Comparison of ENCODE assay signal across 8 mouse cellular contexts in the genomic region with DNA sequence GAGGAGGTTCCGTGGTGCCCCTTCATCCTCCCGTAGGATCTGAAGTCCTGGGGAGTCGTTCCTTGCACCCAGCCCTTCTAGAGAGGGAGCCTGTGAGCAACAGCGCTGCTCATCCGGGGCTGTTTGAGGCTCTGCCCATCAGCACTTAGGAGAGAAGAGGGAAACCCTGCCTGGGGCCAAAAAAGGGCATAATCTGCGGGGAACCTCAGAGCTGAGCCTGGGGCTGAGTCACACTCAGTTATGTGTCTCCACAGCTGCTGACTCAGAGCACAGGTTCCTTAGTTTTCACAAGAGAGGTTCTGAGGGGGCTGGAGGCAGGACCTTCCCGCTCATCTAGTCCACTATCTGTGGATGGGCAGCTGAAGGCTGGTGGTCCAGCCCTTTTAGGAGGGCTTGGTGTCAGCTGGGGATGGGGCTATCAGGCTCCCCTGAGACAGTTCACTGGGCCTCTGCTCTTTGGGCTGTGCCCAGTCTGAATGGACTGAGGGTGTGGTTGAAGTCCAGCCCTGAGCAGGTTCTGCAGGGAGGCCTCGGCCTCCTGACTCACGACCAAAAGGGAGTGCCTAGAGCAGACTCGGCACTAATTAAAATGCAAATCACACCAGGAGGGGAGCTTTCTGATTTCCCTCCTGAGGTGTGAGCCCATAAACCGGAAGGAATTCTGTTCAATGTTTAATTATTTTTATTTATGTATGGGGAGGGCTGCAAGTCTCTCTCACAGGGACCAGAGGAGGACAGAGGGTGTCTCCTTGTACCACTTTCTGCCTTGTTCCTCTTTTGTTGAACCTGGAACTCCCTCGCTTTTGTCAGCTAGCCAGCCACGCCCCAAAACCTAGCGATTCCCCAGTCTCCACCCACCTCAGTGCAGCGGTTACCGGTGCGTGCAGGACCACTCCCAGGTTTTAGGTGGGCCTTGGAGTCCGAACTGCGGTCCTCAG. TPM values are rescaled to one million over a fixed set of nuclear protein-coding genes. Genes with fewer than 3 reads are reported as not detected.
DNase-seq lines count a peak whose midpoint lies in the region; ATAC-seq and TF ChIP-seq lines count a peak whose summit lies in the region.

No protein-coding gene starts in this region.

- H3K9me3 ChIP-seq in heart, embryonic 12.5 days (replicated peaks): peaks cover 2% of the 10 kb centered on the region; the same call in 1 of the 2 replicates
- no peaks in the 10 kb centered on the region for H3K9me3 ChIP-seq in limb, embryonic 15.5 days

- H3K4me2 ChIP-seq in heart, embryonic 12.5 days: peak overlapping the region; percentile 56
- H3K4me2 ChIP-seq in limb, embryonic 15.5 days: peak overlapping the region; percentile 22; the same call in 1 of the 2 replicates

- peak overlapping the region; percentile 63 for H3K27ac ChIP-seq in bone marrow, adult 2 months (ENCODE audit: control insufficient read depth, insufficient read depth, low read depth, low read length, poor library complexity)
- no peak overlapping the region for H3K27ac ChIP-seq in heart, embryonic 12.5 days (ENCODE audit: poor library complexity, severe bottlenecking)
- H3K27ac ChIP-seq in limb, embryonic 15.5 days: peak overlapping the region; percentile 57; the same call in 1 of the 2 replicates
- H3K27ac ChIP-seq in thymus, adult 2 months (ENCODE audit: control insufficient read depth, insufficient read depth, low read length): no peak overlapping the region

- peak overlapping the region; percentile 3 for H3K4me3 ChIP-seq in bone marrow, adult 2 months (replicated peaks; ENCODE audit: control insufficient read depth, low read depth, low read length)
- no peak overlapping the region for H3K4me3 ChIP-seq in heart, embryonic 12.5 days
- H3K4me3 ChIP-seq in limb, embryonic 15.5 days: no peak overlapping the region
- H3K4me3 ChIP-seq in thymus, adult 2 months (ENCODE audit: control insufficient read depth, insufficient read depth, low read length): no peak overlapping the region

- peak; percentile 5; the same call in 1 of the 2 replicates for TF ChIP-seq CTCF in bone marrow, adult 2 months (IDR thresholded peaks at IDR 0.05; ENCODE audit: control insufficient read depth, insufficient read depth, low read length)
- TF ChIP-seq CTCF in thymus, adult 2 months (IDR thresholded peaks at IDR 0.05; ENCODE audit: borderline replicate concordance, control insufficient read depth, extremely low read depth, insufficient read depth, low read length, poor library complexity): no peak

- peaks cover 2% of the 10 kb centered on the region for H3K4me1 ChIP-seq in bone marrow, adult 2 months (ENCODE audit: control insufficient read depth, insufficient read depth, low read length)
- peaks cover 19% of the 10 kb centered on the region for H3K4me1 ChIP-seq in heart, embryonic 12.5 days (replicated peaks)
- H3K4me1 ChIP-seq in limb, embryonic 15.5 days: peaks cover 15% of the 10 kb centered on the region
- peaks cover 5% of the 10 kb centered on the region for H3K4me1 ChIP-seq in thymus, adult 2 months (replicated peaks; ENCODE audit: control insufficient read depth, insufficient read depth, low read length)

- peak overlapping the region; percentile 26; the same call in 1 of the 2 replicates for H3K9ac ChIP-seq in heart, embryonic 12.5 days
- H3K9ac ChIP-seq in limb, embryonic 15.5 days: no peak overlapping the region

- H3K27me3 ChIP-seq in heart, embryonic 12.5 days (replicated peaks): no peaks in the 10 kb centered on the region
- 0 out of 2 replicates have a peak, but pooled peaks cover 4% of the 10 kb centered on the region for H3K27me3 ChIP-seq in limb, embryonic 15.5 days
- no peaks in the 10 kb centered on the region for H3K27me3 ChIP-seq in thymus, adult 2 months (ENCODE audit: control insufficient read depth, insufficient read depth, low read length)

- no peaks in the 10 kb centered on the region for H3K36me3 ChIP-seq in heart, embryonic 12.5 days
- no peaks in the 10 kb centered on the region for H3K36me3 ChIP-seq in limb, embryonic 15.5 days
- H3K36me3 ChIP-seq in thymus, adult 2 months (ENCODE audit: control insufficient read depth, insufficient read depth, low read length): no peaks in the 10 kb centered on the region

- ATAC-seq in heart, embryonic 12.5 days (ENCODE audit: insufficient number of reproducible peaks, low FRiP score): peak; percentile 53
- no peak for ATAC-seq in limb, embryonic 15.5 days (ENCODE audit: insufficient number of reproducible peaks, low FRiP score, low TSS enrichment, low read depth)

- no peak for TF ChIP-seq POLR2A in bone marrow, adult 2 months (IDR thresholded peaks at IDR 0.05; ENCODE audit: borderline replicate concordance, control insufficient read depth, low read depth, low read length)
- no peak for TF ChIP-seq POLR2A in thymus, adult 2 months (IDR thresholded peaks at IDR 0.05; ENCODE audit: control insufficient read depth, extremely low read depth, insufficient read depth, low read length, poor library complexity)

- 5% methylated on average over 19 of the region's 19 CpGs for WGBS in bone marrow, adult 2 months
- 11% methylated on average over 19 of the region's 19 CpGs for WGBS in heart, embryonic 12.5 days
- WGBS in limb, embryonic 15.5 days: 9% methylated on average over 19 of the region's 19 CpGs
- 11% methylated on average over 19 of the region's 19 CpGs for WGBS in thymus, adult 2 months

- peak; percentile 26 for DNase-seq in right cerebral cortex, adult 18-20 months
- no peak for DNase-seq in right cerebral cortex, postnatal 14 days
- DNase-seq in naive thymus-derived CD4-positive, alpha-beta T cell, adult 2 months (ENCODE audit: low read depth): peak; percentile 44
- DNase-seq in yolk sac, embryonic 10.5 days (ENCODE audit: low spot score): no peak
- no peak for DNase-seq in thymus, adult 2 months

RNA-seq across cellular contexts. Expression of a gene that starts 10.8 kb away (rescaled TPM):
- polyA plus RNA-seq in bone marrow, adult 2 months (2011; ENCODE audit: insufficient read depth, insufficient read length, low replicate concordance, missing spikeins): 12.2 and 30.1 TPM in 2 replicates
- polyA plus RNA-seq in heart, embryonic 12.5 days (2016; fragmentation: Nextera tagmentation; extraction: Ambion mirVana): 119 and 123 TPM in 2 replicates
- polyA plus RNA-seq in limb, embryonic 15.5 days (2015; fragmentation: Nextera tagmentation; extraction: Ambion mirVana): 150 and 151 TPM in 2 replicates
- polyA plus RNA-seq in thymus, adult 2 months (2012; rRNA removed): 19.4 and 23.3 TPM in 2 replicates

RNA-seq across cellular contexts. Expression of a gene that starts 36.6 kb away (rescaled TPM):
- polyA plus RNA-seq in bone marrow, adult 2 months (2011; ENCODE audit: insufficient read depth, insufficient read length, low replicate concordance, missing spikeins): not detected in 2 replicates
- not detected in 2 replicates for polyA plus RNA-seq in heart, embryonic 12.5 days (2016; fragmentation: Nextera tagmentation; extraction: Ambion mirVana)
- 0.07 TPM in 1 of 2 replicates, not detected in the other for polyA plus RNA-seq in limb, embryonic 15.5 days (2015; fragmentation: Nextera tagmentation; extraction: Ambion mirVana)
- polyA plus RNA-seq in thymus, adult 2 months (2012; rRNA removed): 0.08 and 0.12 TPM in 2 replicates

Comparison
In these comparisons a context has a peak if more than half of its experiments do, and no peak if none do; other contexts are left out.
1. DNase-seq: peak in right cerebral cortex, adult 18-20 months (single experiment) and naive thymus-derived CD4-positive, alpha-beta T cell, adult 2 months (single experiment); none in right cerebral cortex, postnatal 14 days (single experiment), yolk sac, embryonic 10.5 days (single experiment) and thymus, adult 2 months (single experiment).
2. H3K27ac ChIP-seq: peak in bone marrow, adult 2 months (single experiment) and limb, embryonic 15.5 days (single experiment); none in heart, embryonic 12.5 days (single experiment) and thymus, adult 2 months (single experiment).